Mouse (Mus musculus) embryonic facial prominence, embryonic 11.5 days (tissue): Measurements from ENCODE around the gene Olfr876. TPM values are rescaled to one million over a fixed set of nuclear protein-coding genes. Genes with fewer than 3 reads are reported as not detected.
"Not testable (repeated sequence)": the region's sequence is repeated elsewhere in the genome, so short reads cannot be mapped to it uniquely, and the experiment has no call there.

ENCODE experiments used
- ATAC-seq: fragments of 200-750 bp; cut with Nextera tagmentation; replicated peaks from 2 replicates; pipeline ENCODE4 v1.8.0; 2017; ENCODE audit warnings: low read depth; ENCODE audit not compliant: insufficient number of reproducible peaks, low FRiP score, low TSS enrichment
- DNase-seq: peaks from one replicate; pipeline ENCODE4 v3.0.0-alpha.2; 2015; ENCODE audit warnings: low spot score
- H3K27ac ChIP-seq: fragments of 300-500 bp; sonication (generic); replicated peaks from 2 replicates; pipeline ENCODE4 v1.5.1; 2014; ENCODE audit warnings: mild to moderate bottlenecking, low read depth, low read length, control low read depth
- H3K27me3 ChIP-seq: fragments of 300-500 bp; sonication (generic); 2 replicates; pipeline ENCODE4 v1.6.1; 2014; ENCODE audit warnings: mild to moderate bottlenecking, low read length, moderate library complexity, mixed read lengths; ENCODE audit not compliant: control insufficient read depth, insufficient read depth
- H3K36me3 ChIP-seq: fragments of 300-500 bp; sonication (generic); replicated peaks from 2 replicates; pipeline ENCODE4 v1.6.1; 2014; ENCODE audit warnings: low read depth, mild to moderate bottlenecking, low read length, moderate library complexity, mixed read lengths; ENCODE audit not compliant: control insufficient read depth, insufficient read depth
- H3K4me1 ChIP-seq: fragments of 300-500 bp; sonication (generic); 2 replicates; pipeline ENCODE4 v1.6.1; 2014; ENCODE audit warnings: low read length, mixed read lengths; ENCODE audit not compliant: control insufficient read depth, insufficient read depth
- H3K4me2 ChIP-seq: fragments of 300-500 bp; sonication (generic); 2 replicates; pipeline ENCODE4 v1.6.1; 2014; ENCODE audit warnings: low read depth, mild to moderate bottlenecking, control low read depth, low read length, moderate library complexity
- H3K4me3 ChIP-seq: fragments of 300-500 bp; sonication (generic); 2 replicates; pipeline ENCODE4 v1.5.1; 2014; ENCODE audit warnings: low read depth, low read length, control low read depth
- H3K9ac ChIP-seq: fragments of 300-500 bp; sonication (generic); replicated peaks from 2 replicates; pipeline ENCODE4 v1.6.1; 2014; ENCODE audit warnings: mild to moderate bottlenecking, control low read depth, low read length
- H3K9me3 ChIP-seq: fragments of 300-500 bp; sonication (generic); replicated peaks from 2 replicates; pipeline ENCODE4 v1.6.1; 2016; ENCODE audit warnings: mild to moderate bottlenecking, low read length, inconsistent platforms, mixed read lengths; ENCODE audit not compliant: control insufficient read depth
- WGBS: fragments of 180-500 bp; shearing (Covaris S2); extraction: QIAGEN DNeasy Blood & Tissue Kit; methylation state at CpG from one replicate; pipeline ENCODE4 v1.1.7; 2014; 5-methylcytosine and 5-hydroxymethylcytosine counted together
- polyA plus RNA-seq: library from polyadenylated mRNA; unstranded; fragments of >200 nt; fragmentation: Nextera tagmentation; extraction: Ambion mirVana; gene quantifications from 2 replicates; pipeline ENCODE4 v1.2.1, GENCODE M21; 2014

Gene Olfr876
- not detected in 2 replicates for polyA plus RNA-seq

- no peaks in the 10 kb centered on the region for H3K4me1 ChIP-seq
- H3K9me3 ChIP-seq, result no peaks in the 10 kb centered on the region
- no peak within 1 kb of the TSS for H3K27ac ChIP-seq
- H3K9ac ChIP-seq, result no peak within 1 kb of the TSS
- H3K4me3 ChIP-seq, result no peak within 1 kb of the TSS
- no peak within 1 kb of the TSS for H3K4me2 ChIP-seq
- no peaks in the 10 kb centered on the region for H3K27me3 ChIP-seq
- no peaks in the 10 kb centered on the region for H3K36me3 ChIP-seq
- ATAC-seq (no peak), DNase-seq (no peak)
Observed at GRCm38 (mm10) chr9:37802731-37803130, at the start of gene Olfr876. TSS of gene Olfr876 (plus strand) at chr9:37803031.

DNA sequence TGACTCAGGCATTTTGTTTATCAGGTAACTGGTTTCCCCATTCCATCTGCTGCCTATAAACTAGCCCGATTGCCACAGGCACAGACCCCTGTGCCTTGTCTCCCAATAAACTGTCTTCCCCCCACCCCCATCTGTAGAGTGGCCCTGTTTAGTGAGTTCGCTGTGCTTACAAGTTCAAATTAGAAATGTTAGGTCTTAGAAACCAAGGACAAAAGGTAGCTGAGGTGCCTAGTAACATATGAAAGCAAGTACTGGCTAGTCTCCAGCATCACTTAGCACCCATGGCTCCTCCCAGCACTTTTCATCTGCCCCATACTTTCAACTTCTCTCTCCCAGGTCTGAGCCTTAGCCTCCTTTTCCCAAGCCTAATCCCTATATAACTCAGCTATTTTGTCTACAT is 41.1 kb upstream of the Olfr876 start:
- H3K4me3 ChIP-seq, result no peak overlapping the region
- H3K27ac ChIP-seq, result no peak overlapping the region
- no peak overlapping the region for H3K9ac ChIP-seq
- H3K36me3 ChIP-seq, result no peaks in the 10 kb centered on the region
- DNase-seq, result no peak
- H3K4me1 ChIP-seq, result no peaks in the 10 kb centered on the region
- WGBS, result 77% methylated on average over 2 of the region's 2 CpGs
- H3K27me3 ChIP-seq, result no peaks in the 10 kb centered on the region
- no peaks in the 10 kb centered on the region for H3K9me3 ChIP-seq
- H3K4me2 ChIP-seq, result no peak overlapping the region
- no peak for ATAC-seq

- Histone ChIP-seq H3K4me1 (no peaks in the 10 kb centered on the region), H3K36me3 (no peaks in the 10 kb centered on the region), H3K9me3 (no peaks in the 10 kb centered on the region), H3K4me3 (no peak overlapping the region), H3K27me3 (no peaks in the 10 kb centered on the region), H3K27ac (no peak overlapping the region), H3K9ac (no peak overlapping the region), H3K4me2 (no peak overlapping the region)
- DNase-seq (no peak), ATAC-seq (no peak)
- WGBS, result 58% methylated on average over 2 of the region's 2 CpGs
Observed at GRCm38 (mm10) chr9:37762541-37762940, 40.3 kb upstream of the Olfr876 start.

- DNase-seq (no peak), ATAC-seq (no peak)
- no peaks in the 10 kb centered on the region for H3K9me3 ChIP-seq
- WGBS, result 78% methylated on average over 2 of the region's 2 CpGs
- H3K4me3 ChIP-seq, result no peak overlapping the region
- H3K9ac ChIP-seq, result no peak overlapping the region
- no peak overlapping the region for H3K4me2 ChIP-seq
- no peaks in the 10 kb centered on the region for H3K36me3 ChIP-seq
- H3K27ac ChIP-seq, result no peak overlapping the region
- H3K27me3 ChIP-seq, result no peaks in the 10 kb centered on the region
- no peaks in the 10 kb centered on the region for H3K4me1 ChIP-seq
Observed at GRCm38 (mm10) chr9:37770661-37771060, 32.2 kb upstream of the Olfr876 start.

DNA sequence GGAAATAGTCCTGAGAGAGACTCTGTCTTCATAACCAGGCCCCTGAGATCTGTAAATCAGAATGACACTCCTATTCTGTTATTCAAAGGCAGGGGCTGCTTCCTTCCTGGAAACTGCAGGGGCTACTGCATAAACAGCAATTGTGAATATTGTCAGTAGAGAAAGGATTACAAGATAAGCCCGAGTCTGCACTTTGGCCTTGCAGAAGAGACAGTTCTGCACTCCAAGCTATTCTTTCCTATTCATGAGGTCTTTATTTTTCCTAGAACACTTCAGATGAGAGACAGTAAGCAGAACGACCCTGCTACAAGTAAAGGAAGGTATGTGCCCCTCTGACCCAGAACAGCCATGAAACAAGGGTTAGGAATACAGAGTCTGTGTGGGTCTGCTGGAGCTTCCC is 31.1 kb upstream of the Olfr876 start, which contains the start of gene Olfr875:
Gene Olfr875 (plus strand): TSS at position 99 of the 400 bp plus-strand sequence.
- ATAC-seq, result no peak
- no peaks in the 10 kb centered on the region for H3K9me3 ChIP-seq
- H3K36me3 ChIP-seq, result no peaks in the 10 kb centered on the region
- no peak within 1 kb of the TSS for H3K4me3 ChIP-seq
- H3K27ac ChIP-seq, result no peak within 1 kb of the TSS
- 27% methylated on average over 2 of the region's 2 CpGs for WGBS
- no peaks in the 10 kb centered on the region for H3K4me1 ChIP-seq
- no peak within 1 kb of the TSS for H3K9ac ChIP-seq
- no peak within 1 kb of the TSS for H3K4me2 ChIP-seq
- no peaks in the 10 kb centered on the region for H3K27me3 ChIP-seq
- DNase-seq, result no peak

DNA sequence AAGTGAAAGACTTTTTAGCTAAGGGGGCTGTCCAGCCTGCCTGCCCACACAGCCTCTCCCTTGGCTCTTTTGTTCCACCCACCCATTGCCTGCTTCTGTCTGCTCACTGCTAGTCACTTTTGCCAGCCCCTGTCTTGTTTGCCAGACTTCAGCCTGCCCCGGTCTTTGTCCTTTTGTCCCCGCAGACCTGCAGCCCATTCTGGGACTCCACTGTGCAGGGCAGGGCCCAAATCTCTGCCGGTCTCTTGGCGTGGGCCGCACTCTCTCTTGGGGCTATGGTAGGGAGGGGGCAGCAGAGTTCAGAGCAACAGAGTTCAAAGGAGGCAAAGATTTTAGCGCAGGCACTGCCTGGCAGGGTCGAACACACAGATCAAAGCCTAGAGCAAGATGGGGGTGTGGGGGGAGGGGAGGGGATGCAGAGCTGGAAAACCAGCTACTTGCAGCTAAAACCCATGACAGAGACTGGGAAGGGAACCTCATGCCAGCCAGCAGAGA is 20.0 kb upstream of the Olfr876 start:
- H3K4me3 ChIP-seq, result 0 out of 2 replicates have a peak overlapping the region, but pooled peaks have one; percentile 3
- peak; percentile 55 for DNase-seq
- peak overlapping the region; percentile 67; the same call in 1 of the 2 replicates for H3K27ac ChIP-seq
- peak overlapping the region; percentile 68 for H3K9ac ChIP-seq
- no peaks in the 10 kb centered on the region for H3K27me3 ChIP-seq
- peaks cover 2% of the 10 kb centered on the region; the same call in 1 of the 2 replicates for H3K4me1 ChIP-seq
- peak overlapping the region; percentile 34 for H3K4me2 ChIP-seq
- no peaks in the 10 kb centered on the region for H3K9me3 ChIP-seq
- WGBS, result 1% methylated on average over 7 of the region's 7 CpGs
- no peaks in the 10 kb centered on the region for H3K36me3 ChIP-seq
- peak; percentile 93 for ATAC-seq

DNA sequence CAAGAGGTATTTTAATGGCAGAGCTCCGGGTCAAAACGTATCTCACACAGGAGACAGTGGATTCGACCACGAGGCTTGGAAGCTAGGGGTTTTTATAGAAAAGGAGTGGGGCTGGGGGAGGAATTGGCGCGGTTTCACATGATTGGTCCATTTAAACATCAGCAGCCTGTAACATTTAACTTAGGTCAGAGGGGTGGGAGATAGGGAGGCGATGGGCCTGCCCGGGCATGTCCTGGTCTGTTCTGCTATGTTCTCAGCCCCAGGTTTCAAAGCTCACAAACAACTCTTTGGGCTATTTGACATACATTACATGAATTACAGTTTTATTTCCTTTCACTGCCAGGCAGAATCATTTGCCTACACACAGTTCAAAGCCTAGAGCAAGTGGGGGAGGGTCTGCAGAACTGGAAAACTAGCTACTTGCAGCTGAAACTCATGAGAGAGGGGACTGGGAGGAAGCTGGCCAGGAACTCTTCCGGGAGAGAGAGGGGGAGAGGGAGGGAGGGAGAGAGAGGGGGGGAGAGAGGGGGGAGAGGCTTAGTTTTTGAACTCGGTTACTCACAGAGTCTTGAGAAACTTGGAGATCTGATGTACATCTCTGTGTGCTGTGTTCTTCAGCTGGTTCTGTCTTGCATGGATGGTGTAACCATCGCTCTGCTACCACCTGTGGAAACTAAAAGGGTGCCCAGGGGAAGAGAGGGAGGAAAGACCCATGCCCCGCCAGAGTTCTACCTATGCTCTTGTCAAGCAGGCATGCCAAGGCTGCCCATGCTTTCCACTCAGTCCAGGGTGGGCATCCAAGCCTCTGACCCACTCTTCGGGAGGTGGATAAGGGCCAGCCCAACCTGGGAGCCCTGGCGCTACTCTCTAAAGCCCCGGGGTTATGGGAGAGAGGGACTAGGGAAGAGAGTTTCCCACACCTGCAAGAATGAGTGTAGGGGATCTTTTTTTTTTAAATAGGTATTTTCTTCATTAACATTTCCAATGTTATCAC is 19.1 kb upstream of the Olfr876 start:
- not testable (repeated sequence) for H3K4me1 ChIP-seq, H3K9ac ChIP-seq, H3K36me3 ChIP-seq, H3K4me2 ChIP-seq, H3K27ac ChIP-seq, H3K9me3 ChIP-seq, H3K27me3 ChIP-seq, H3K4me3 ChIP-seq
- ATAC-seq (peak; percentile 60), DNase-seq (peak; percentile 47)
- 65% methylated on average over 9 of the region's 15 CpGs for WGBS

DNA sequence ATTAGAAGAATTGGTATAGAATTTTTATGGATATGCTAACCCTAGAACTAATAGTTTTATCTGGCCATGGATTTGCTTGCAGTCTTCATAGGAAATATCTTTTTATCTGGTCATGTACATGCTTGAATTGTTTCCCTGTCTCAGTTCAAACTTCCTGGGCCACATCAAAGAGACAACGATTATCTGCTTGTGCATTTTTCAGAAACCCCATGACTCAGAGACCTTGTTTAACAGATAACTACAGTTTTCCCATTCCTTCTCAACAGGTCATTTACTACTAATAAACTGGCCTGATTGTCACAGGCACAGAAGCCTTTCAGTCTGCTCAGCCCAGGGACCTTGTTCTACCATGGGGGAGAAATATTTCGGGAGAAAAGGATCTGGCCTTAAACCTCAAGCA is 16.4 kb upstream of the Olfr876 start:
- Histone ChIP-seq H3K9ac (no peak overlapping the region), H3K9me3 (no peaks in the 10 kb centered on the region), H3K36me3 (no peaks in the 10 kb centered on the region), H3K4me2 (no peak overlapping the region), H3K27ac (no peak overlapping the region), H3K27me3 (no peaks in the 10 kb centered on the region), H3K4me1 (peaks cover 2% of the 10 kb centered on the region; the same call in 1 of the 2 replicates), H3K4me3 (no peak overlapping the region)
- ATAC-seq (no peak), DNase-seq (no peak)
- WGBS, result 72% methylated on average over 2 of the region's 2 CpGs
